Mouse (Mus musculus) spleen, postnatal 36 days (tissue): Measurements from ENCODE around the gene Slc13a2.

ENCODE experiments used
- DNase-seq, 2 experiments: peaks; one replicate each; pipeline ENCODE4 v3.0.0; 2022; ENCODE audit warnings: low spot score in 2 of 2, mixed read lengths in 1 of 2

The Slc13a2 gene

GRCm38 (mm10) chr11:78435776-78436349 is 13.8 kb upstream of the Slc13a2 start:
- DNase-seq: no peak

DNA sequence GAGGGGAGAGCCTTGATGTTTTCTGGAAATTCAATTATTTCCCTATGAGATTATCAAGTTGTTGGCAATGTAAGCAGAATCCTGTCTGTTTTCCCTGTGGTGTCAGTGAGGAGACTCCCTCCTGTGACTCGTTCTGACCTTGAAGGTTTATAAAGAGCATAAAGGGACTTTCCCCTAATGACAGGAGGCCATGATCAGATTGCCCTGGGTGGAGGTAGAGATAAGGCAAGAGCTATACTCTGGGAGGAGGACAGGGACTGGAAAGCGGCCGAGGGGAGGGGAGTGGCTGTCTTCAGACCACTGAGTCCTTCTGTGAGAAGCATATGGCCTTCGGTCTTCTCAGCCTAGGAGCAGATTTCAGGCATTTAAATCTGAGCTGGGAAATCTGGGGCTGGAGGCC is 12.0 kb upstream of the Slc13a2 start:
- DNase-seq: no peak

GRCm38 (mm10) chr11:78431176-78431575 is 9.2 kb upstream of the Slc13a2 start:
- DNase-seq: no peak

DNA sequence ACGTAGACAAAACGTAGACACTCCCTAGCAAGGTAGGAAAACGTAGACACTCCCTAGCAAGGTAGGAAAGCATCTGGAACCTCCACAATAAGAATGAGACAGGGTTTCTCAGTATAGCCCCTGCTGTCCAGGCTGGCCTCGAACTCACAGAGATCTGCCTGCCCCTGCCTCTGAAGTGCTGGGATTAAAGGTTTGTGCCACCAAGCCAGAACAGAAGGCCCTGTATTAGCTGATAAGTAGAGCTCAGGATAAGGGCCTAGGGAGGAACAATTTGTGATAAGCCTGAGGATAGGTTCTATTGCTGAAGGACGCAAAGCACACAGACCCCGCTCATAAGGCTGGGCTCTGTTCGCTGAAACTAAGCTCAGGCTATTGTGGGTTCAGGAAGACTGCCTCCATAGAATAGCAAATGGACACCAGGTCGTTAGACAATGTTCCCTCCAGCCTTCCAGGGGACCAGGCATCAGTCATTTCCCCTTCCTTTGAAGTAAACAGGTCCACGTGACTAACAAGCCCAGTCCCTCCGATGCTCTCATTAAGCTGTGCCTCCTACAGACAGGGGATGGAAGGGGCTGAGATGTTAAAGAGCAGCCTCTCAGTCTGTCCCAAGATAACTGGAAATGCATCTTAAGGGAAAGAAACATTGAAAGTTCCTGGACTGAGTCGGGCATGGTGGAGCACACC is 8.3 kb upstream of the Slc13a2 start:
- no peak for DNase-seq

- no peak for DNase-seq
Measured at GRCm38 (mm10) chr11:78428309-78428708, 6.3 kb upstream of the Slc13a2 start.

DNA sequence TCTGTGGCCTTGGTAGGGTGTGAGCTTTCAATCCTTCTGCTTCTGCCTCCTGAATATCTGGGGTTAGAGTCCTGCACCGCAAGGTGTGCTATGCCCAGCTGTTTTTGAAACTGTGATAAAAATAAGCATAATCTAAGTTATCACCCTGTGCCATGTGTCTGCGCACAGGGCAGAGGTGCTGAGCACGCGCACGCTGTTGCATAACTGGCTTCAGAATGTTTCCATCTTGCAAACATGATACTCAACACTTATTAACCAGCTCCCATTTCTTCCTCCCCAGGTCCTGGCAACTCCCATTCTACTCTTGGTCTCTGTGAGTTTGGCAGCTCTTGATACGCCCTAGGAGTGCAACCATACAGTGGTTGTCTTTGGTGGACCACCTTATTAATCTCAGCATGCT is 5.6 kb upstream of the Slc13a2 start:
- DNase-seq: no peak

- DNase-seq: no peak
Measured at GRCm38 (mm10) chr11:78425572-78425971, 3.6 kb upstream of the Slc13a2 start.

DNA sequence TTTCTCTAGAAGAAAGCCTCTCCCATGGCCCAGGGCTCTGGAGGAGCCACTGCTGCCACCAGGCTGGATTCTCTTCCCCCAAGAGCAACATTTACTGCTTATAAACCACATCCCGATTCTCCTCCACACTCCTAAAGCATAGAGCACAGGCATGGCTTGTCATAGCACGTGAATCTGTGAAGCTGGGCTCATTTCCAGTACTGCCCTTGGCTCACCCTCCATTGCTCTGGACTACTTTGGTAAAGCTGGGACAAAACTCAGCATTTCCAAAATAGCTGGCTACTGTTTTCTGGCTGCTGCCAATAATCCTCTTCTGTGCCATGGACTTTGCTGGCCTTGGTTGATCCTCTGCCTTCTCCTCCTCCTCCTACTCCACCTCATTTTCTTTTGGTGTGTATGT is 2.3 kb upstream of the Slc13a2 start:
- no peak for DNase-seq

DNA sequence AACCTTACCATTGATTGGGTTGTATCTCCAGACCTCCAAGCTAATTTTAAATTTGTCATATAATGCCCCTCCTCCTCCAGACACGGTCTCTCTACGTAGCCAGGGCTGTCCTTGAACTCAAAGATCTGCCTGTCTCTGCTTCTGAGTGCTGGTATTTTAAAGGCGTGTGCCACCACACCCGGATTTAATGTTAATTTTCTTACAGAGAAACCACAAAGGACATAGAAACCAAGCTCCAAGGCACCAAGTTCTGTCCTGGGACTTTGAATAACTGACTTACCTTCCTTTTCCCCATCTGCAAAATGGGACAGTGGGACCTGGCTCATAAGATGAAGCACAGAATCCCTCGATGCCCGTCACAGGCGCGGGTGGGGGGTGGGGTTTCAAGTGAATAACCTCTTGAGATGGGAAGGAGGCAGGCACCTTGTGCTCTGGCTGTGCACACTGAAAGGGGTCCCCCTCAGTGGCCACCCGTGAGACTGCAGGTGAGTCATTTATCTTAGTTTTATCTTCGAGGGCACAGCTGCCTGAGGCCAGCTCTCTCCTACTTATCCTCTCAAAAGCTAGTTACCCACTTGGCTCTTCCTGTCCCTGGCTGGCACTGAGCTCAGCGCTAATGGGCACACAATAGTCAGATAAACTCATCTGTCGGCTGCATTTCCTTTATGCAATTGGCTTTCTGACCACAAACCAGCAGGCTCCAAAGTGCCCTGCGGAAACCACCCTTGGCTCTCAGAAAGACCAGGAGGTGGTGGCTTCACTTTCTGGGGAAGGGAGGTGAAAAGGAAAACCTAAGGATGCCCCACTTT is 612 bp downstream of the Slc13a2 start:
- no peak for DNase-seq

- no peak for DNase-seq
Measured at GRCm38 (mm10) chr11:78420263-78420889, 1.6 kb downstream of the Slc13a2 start.

GRCm38 (mm10) chr11:78416854-78417253 is 5.2 kb downstream of the Slc13a2 start:
- DNase-seq: no peak

GRCm38 (mm10) chr11:78412861-78413260 is 9.2 kb downstream of the Slc13a2 start:
- no peak for DNase-seq

GRCm38 (mm10) chr11:78412324-78412850 is 9.6 kb downstream of the Slc13a2 start:
- no peak for DNase-seq

DNA sequence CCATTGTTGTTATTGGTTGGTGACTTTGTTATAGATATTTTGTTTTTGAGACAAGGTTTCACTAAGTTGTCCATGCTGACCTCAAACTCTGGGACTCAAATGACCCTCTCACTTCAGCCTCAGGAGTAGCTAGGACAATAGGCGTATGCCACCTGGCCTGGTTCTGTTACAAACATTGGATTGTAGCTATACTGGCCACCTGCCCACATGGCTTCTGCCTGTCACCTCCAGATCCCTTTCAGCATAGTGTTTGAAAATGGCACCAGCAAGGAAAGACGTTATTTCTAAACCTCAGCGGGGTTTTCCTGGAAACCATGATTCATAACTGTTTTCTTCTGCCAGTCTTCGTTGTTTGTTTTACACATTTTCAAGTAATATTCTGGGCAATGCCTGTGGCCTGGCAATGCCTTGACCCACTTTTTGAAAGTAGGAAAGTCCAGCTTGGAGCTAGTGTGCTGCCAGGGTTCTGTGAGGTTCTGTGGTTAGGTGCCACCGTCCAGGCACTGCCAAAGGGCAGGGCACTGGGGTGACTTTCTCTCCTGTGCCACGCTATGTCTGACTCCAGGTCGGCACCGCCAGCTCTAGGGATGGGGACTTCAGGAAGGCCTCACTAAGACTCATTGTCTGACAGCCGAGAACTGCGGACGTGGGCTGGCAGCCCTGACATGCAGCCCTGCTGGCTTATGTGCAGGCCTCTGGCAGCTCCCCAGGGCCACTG is 10.3 kb downstream of the Slc13a2 start:
- no peak for DNase-seq

- DNase-seq: no peak
Measured at GRCm38 (mm10) chr11:78408256-78409240, 13.5 kb downstream of the Slc13a2 start.

DNA sequence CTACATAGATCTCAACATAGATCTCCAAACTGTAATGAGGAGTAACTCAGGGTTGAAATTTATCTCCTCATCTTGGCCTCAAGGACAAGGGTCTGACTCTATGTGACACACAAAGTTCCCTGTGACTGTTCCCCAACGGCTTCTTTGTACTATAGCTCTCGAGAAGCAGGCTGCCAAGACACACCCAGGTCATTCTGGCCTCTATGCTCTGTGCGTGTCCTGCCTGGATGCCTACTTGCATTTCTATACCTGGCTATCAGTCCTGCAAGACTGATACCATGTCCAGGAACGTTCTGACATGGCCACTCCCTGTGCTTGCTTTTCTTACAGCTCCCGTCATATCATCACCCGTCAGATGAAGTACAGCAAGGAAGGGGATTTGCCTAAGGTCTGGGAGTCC is 20.0 kb downstream of the Slc13a2 start:
- DNase-seq: no peak

DNA sequence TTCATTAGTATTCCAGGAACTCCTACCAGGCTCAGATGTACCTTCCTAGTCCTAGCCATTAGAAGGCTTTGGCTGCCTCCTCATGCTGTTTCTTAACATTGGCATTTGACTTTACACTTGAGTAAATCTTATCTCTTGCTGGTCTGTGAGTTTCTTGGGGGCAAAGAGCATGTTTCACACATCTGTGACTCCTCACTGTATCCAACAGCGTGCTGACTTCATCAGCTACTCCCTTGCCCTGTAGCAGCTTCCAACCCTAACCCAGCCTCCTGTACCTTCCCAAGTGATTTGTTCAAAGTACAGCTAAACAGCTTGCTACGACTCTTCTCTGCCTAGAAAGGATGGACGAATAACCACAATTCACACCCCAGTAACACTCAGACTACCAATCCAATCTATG is 20.5 kb downstream of the Slc13a2 start:
- no peak for DNase-seq

DNA sequence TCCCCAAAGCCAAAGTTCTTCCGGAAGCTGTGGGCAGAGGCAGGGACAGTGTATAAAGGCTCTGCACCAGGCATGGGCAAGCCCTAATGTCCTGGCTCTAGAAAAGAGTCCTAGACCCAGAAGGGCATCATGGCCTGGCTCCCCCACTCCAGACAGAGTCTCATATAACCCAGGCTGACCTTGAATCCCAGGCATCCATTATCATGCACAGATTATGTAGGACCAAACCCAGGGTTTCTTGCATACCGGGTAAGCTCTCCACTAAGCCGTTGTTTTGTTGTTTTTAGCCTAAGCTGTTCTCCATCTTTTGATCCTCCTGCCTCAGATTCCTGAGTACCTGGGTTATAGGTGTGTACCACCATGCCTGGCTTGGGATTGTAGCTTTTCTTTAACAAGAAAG is 21.1 kb downstream of the Slc13a2 start:
- no peak for DNase-seq

DNA sequence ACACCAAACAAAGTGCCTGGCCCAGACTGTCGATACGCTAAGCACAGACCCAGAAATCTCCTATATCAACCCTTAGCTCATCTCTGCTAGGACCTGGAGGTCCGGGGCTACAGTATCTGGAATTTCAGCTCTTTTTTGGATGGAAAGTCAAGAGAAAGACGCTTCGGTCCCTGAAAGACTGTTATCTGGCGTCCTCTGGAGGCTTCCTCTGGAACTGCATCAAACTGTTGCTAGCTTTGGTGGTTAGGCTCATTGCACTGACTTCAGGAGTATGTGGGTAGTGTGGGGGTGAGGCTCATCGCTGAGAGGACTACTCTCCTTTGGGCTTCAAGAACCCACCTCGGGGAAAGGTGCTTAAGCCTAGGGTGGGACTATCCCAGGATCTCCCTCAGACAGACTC is 22.3 kb downstream of the Slc13a2 start:
- DNase-seq: peak; percentile 34 to 41

GRCm38 (mm10) chr11:78398212-78398611 is 23.8 kb downstream of the Slc13a2 start:
- DNase-seq: no peak
